Mouse (Mus musculus): ENCODE measurements at regions not wholly inside any gene's neighbourhood (a gene's known extent, or its start where the extent isn't known, plus 50 kb on each side); places are given as distances from the start of the nearest gene placed in this dataset.

DNA sequence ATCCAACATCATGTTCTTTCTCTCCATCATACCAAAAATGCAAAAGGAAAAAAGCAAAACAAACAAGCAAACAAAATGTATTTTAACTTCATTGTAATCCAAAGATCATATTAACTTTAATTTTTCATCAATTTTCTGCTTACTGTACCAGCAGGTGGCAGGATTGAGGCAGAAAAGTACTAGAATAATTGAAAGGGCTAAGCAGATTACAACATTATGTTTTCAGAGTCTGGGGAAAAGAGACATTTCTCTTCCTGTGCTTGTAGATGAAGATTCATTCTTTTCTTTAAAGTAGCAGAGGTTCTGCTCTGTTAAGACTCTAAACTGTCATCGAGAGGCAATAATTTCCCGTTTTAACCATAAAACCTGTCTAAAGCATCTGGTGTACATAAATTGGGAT lies 394.7 kb upstream of the Slitrk6 start:
- DNase-seq (ENCODE audit: low spot score), result peak; percentile 2

DNA sequence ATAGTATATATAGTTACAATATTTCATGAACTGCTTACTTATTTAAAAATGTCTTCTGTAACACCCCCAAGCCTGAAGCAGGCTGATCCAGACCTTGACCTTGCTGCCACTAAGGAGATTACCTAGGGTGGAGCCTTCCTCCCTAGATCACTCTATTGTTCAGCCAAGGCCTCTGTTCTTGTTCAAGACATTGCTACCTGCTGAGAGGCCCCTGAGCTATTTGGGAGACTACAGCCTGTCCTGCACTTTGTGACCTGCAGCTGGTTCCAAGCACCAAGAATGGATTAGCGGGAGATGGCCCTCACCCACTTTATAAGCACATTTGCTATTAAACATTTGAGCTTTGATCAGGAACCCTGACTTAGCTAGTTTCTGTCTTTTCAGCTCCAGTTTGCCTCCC lies 361.7 kb upstream of the Slitrk6 start:
- DNase-seq (ENCODE audit: low spot score), result no peak

DNA sequence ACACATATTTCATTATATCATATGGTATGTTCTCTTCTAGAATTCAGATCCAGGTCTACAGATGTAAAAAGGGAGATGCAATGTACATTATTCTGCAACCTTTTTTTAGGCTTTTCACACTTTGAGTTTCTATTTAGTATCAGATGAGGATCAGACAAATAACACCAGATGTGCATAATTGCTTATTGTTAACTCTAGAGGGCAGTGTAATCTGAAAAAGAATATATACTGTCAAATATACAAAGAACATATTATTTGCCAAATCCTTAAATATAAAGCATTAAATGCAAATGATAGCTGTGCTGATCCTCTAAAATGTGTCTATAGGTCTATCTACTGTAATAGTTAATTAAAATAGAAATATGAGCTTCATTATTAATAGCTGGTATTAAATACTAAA lies 348.6 kb upstream of the Slitrk6 start:
- DNase-seq (ENCODE audit: low spot score), result no peak

DNA sequence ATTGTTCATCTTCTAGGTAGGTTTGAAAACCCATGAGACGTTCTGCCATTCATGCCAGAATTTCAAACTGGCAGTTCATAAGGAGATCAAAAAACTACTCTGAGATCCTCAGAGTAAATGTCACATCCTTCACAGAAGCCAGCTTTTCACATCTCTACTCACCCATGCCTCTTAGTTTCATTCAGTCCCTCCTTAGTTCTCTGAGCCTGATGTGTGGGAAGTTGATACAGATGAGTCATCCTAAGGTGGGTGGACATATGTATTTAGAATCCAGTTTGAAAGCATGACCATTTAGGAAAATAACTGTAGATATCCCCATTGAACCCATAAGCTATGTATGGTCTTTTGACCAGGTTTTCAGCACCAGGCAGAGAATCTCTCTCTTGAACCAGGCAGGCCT lies 345.3 kb upstream of the Slitrk6 start:
- DNase-seq (ENCODE audit: low spot score), result no peak

DNA sequence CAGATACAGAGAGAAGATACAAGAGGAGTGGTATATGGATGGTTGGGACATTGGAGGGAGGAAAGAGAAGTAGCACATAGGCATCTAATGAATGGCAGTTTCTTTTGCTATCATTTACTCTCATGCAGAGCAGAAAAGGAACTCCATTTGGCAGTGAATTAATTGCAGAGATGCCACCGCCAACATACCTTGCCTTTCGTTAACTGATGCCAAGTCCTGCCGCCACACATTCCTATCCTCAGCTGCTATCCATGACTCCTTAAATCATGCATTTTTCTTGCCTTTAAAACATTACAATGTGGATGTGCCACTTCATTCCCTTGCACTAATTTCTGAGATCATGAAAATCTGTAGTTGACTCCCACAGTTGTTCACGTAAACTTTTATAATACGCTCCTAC lies 341.3 kb upstream of the Slitrk6 start:
- no peak for DNase-seq (ENCODE audit: low spot score)

DNA sequence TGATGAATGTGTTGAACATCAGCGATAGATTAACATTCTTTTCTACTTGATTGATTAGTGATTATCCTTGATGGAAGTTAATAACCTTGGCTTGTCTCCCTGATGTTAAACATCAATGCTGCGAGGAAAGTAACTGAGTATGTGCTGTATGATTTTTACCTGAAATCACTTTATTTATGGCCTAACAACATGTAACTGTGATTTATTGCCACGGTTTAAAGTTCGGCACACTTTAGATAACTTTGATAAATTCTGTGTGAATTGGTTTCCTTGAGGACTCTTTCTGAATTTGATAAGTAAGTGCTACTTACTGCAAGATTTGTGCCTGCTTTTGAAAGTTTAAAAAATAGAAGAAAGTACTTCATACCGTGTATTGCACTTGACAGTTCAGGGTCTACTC lies 319.6 kb upstream of the Slitrk6 start:
- DNase-seq (ENCODE audit: low spot score), result no peak

DNA sequence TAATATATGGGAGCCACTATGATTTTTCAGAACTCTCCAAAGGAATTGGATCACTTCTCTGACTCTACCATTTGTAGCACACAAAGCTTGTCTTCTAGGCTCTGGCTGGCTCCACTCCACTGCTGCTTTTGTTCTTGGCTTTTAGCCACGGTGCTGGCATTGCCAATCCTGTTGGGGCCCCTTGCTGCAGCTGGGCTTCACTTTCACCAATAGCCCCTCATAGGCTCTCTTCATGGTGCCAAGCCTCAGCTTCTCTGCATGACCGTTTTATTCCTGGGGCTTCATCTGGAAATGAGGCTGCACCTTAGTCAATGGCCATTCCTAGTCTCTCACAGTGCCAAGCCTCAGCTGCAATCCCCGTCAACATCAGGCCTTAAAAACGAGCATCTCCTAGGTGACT lies 318.6 kb upstream of the Slitrk6 start:
- DNase-seq (ENCODE audit: low spot score), result no peak

All from ovary, postnatal 14 days (tissue).